Mouse (Mus musculus) stomach, postnatal 0 days (tissue): ENCODE measurements at regions not wholly inside any gene's neighbourhood (a gene's known extent, or its start where the extent isn't known, plus 50 kb on each side); places are given as distances from the start of the nearest gene placed in this dataset.

Experiments
- ATAC-seq: fragments of 200-750 bp; cut with Nextera tagmentation; 2 replicates; pipeline ENCODE4 v1.8.0; 2017; ENCODE audit not compliant: low FRiP score, low TSS enrichment
- DNase-seq: peaks from one replicate; pipeline ENCODE4 v3.0.0-alpha.2; 2016; ENCODE audit warnings: low spot score
- H3K27ac ChIP-seq: fragments of 300-500 bp; sonication (generic); replicated peaks from 2 replicates; pipeline ENCODE4 v1.5.1; 2014; ENCODE audit warnings: mild to moderate bottlenecking, control low read depth
- H3K27me3 ChIP-seq: fragments of 300-500 bp; sonication (generic); 2 replicates; pipeline ENCODE4 v1.6.1; 2014; ENCODE audit warnings: low read length; ENCODE audit not compliant: control insufficient read depth, insufficient read depth
- H3K36me3 ChIP-seq: fragments of 300-500 bp; sonication (generic); 2 replicates; pipeline ENCODE4 v1.6.1; 2014; ENCODE audit warnings: low read length, mixed read lengths; ENCODE audit not compliant: control insufficient read depth, insufficient read depth
- H3K4me1 ChIP-seq: fragments of 300-500 bp; sonication (generic); replicated peaks from 2 replicates; pipeline ENCODE4 v1.6.1; 2014; ENCODE audit warnings: antibody characterized with exemption; ENCODE audit not compliant: control insufficient read depth, insufficient read depth
- H3K4me2 ChIP-seq: fragments of 300-500 bp; sonication (generic); replicated peaks from 2 replicates; pipeline ENCODE4 v1.6.1; 2014; ENCODE audit warnings: low read depth, mild to moderate bottlenecking, control low read depth, moderate library complexity
- H3K4me3 ChIP-seq: fragments of 300-500 bp; sonication (generic); 2 replicates; pipeline ENCODE4 v1.5.1; 2014; ENCODE audit warnings: low read depth, low read length, control low read depth
- H3K9ac ChIP-seq: fragments of 300-500 bp; sonication (generic); 2 replicates; pipeline ENCODE4 v1.6.1; 2014; ENCODE audit warnings: mild to moderate bottlenecking, low read length, control low read depth, mixed read lengths
- H3K9me3 ChIP-seq: fragments of 300-500 bp; sonication (generic); 2 replicates; pipeline ENCODE4 v1.6.1; 2016; ENCODE audit warnings: low read length; ENCODE audit not compliant: control insufficient read depth
- CTCF ChIP-seq: IDR thresholded peaks from 2 replicates; pipeline ENCODE4 v1.5.1; 2016; ENCODE audit warnings: antibody characterized with exemption, low read depth, mild to moderate bottlenecking, moderate library complexity
- EP300 ChIP-seq: optimal IDR thresholded peaks from 2 replicates; pipeline ENCODE3; 2016; ENCODE audit warnings: antibody characterized with exemption
- WGBS: fragments of 180-500 bp; shearing (Covaris S2); extraction: QIAGEN DNeasy Blood & Tissue Kit; methylation state at CpG from one replicate; pipeline ENCODE4 v1.1.7; 2014; 5-methylcytosine and 5-hydroxymethylcytosine counted together

GRCm38 (mm10) chr11:19679041-19679440 lies 245.1 kb upstream of the Spred2 start:
- ATAC-seq: no peak
- H3K27me3 ChIP-seq: no peaks in the 10 kb centered on the region
- TF ChIP-seq CTCF (no peak), EP300 (no peak)
- WGBS: 44% methylated on average over 2 of the region's 2 CpGs
- H3K4me3 ChIP-seq: no peak overlapping the region
- no peak overlapping the region for H3K9ac ChIP-seq
- no peaks in the 10 kb centered on the region for H3K9me3 ChIP-seq
- no peak overlapping the region for H3K27ac ChIP-seq
- no peaks in the 10 kb centered on the region for H3K4me1 ChIP-seq
- H3K36me3 ChIP-seq: no peaks in the 10 kb centered on the region
- DNase-seq: no peak
- no peak overlapping the region for H3K4me2 ChIP-seq

GRCm38 (mm10) chr11:19679669-19680068 lies 244.5 kb upstream of the Spred2 start:
- Histone ChIP-seq H3K36me3 (no peaks in the 10 kb centered on the region), H3K27ac (no peak overlapping the region), H3K9me3 (no peaks in the 10 kb centered on the region), H3K4me1 (no peaks in the 10 kb centered on the region), H3K27me3 (no peaks in the 10 kb centered on the region), H3K4me3 (no peak overlapping the region), H3K4me2 (no peak overlapping the region), H3K9ac (no peak overlapping the region)
- TF ChIP-seq EP300 (no peak), CTCF (no peak)
- WGBS: 58% methylated on average over 5 of the region's 5 CpGs
- no peak for DNase-seq
- no peak for ATAC-seq

GRCm38 (mm10) chr11:19701198-19701597 lies 223.0 kb upstream of the Spred2 start:
- H3K27ac ChIP-seq: no peak overlapping the region
- H3K27me3 ChIP-seq: no peaks in the 10 kb centered on the region
- no peaks in the 10 kb centered on the region for H3K4me1 ChIP-seq
- DNase-seq: no peak
- no peaks in the 10 kb centered on the region for H3K36me3 ChIP-seq
- TF ChIP-seq CTCF (no peak), EP300 (no peak)
- ATAC-seq: no peak
- no peak overlapping the region for H3K4me3 ChIP-seq
- H3K9me3 ChIP-seq: no peaks in the 10 kb centered on the region
- no peak overlapping the region for H3K4me2 ChIP-seq
- 44% methylated on average over 3 of the region's 3 CpGs for WGBS
- H3K9ac ChIP-seq: no peak overlapping the region

GRCm38 (mm10) chr11:19708821-19709220 lies 215.4 kb upstream of the Spred2 start:
- H3K4me3 ChIP-seq: no peak overlapping the region
- DNase-seq (no peak), ATAC-seq (no peak)
- H3K4me1 ChIP-seq: no peaks in the 10 kb centered on the region
- no peak overlapping the region for H3K9ac ChIP-seq
- no peaks in the 10 kb centered on the region for H3K9me3 ChIP-seq
- 65% methylated on average over 6 of the region's 6 CpGs for WGBS
- H3K36me3 ChIP-seq: no peaks in the 10 kb centered on the region
- no peak overlapping the region for H3K27ac ChIP-seq
- H3K4me2 ChIP-seq: no peak overlapping the region
- no peaks in the 10 kb centered on the region for H3K27me3 ChIP-seq
- TF ChIP-seq EP300 (no peak), CTCF (no peak)

GRCm38 (mm10) chr11:19709337-19709736 lies 214.8 kb upstream of the Spred2 start:
- H3K9ac ChIP-seq: no peak overlapping the region
- H3K27me3 ChIP-seq: no peaks in the 10 kb centered on the region
- no peaks in the 10 kb centered on the region for H3K36me3 ChIP-seq
- no peak overlapping the region for H3K4me2 ChIP-seq
- no peaks in the 10 kb centered on the region for H3K4me1 ChIP-seq
- no peaks in the 10 kb centered on the region for H3K9me3 ChIP-seq
- TF ChIP-seq CTCF (no peak), EP300 (no peak)
- H3K4me3 ChIP-seq: no peak overlapping the region
- H3K27ac ChIP-seq: no peak overlapping the region
- 62% methylated on average over 8 of the region's 8 CpGs for WGBS
- DNase-seq (no peak), ATAC-seq (no peak)

- Histone ChIP-seq H3K27ac (no peak overlapping the region), H3K9ac (no peak overlapping the region), H3K9me3 (no peaks in the 10 kb centered on the region), H3K36me3 (no peaks in the 10 kb centered on the region), H3K4me2 (no peak overlapping the region), H3K27me3 (no peaks in the 10 kb centered on the region), H3K4me3 (no peak overlapping the region), H3K4me1 (no peaks in the 10 kb centered on the region)
- DNase-seq: no peak
- no peak for TF ChIP-seq CTCF
- no peak for TF ChIP-seq EP300
- ATAC-seq: no peak
- 77% methylated on average over 8 of the region's 8 CpGs for WGBS
Measured at GRCm38 (mm10) chr11:19713091-19713490, 211.1 kb upstream of the Spred2 start.
